Mouse (Mus musculus) midbrain, embryonic 15.5 days (tissue): ENCODE results near the gene Cacna1d. TPM values are rescaled to one million over a fixed set of nuclear protein-coding genes. Genes with fewer than 3 reads are reported as not detected.

Experiments used
- ATAC-seq: fragments of 200-750 bp; cut with Nextera tagmentation; replicated peaks from 2 replicates; pipeline ENCODE4 v1.8.0; 2017; ENCODE audit warnings: moderate TSS enrichment
- H3K27ac ChIP-seq: fragments of 300-500 bp; sonication (generic); 2 replicates; pipeline ENCODE4 v1.5.1; 2015; ENCODE audit warnings: mild to moderate bottlenecking, inconsistent platforms
- H3K27me3 ChIP-seq: fragments of 300-500 bp; sonication (generic); replicated peaks from 2 replicates; pipeline ENCODE4 v1.6.1; 2015; ENCODE audit warnings: inconsistent platforms
- H3K36me3 ChIP-seq: fragments of 300-500 bp; sonication (generic); replicated peaks from 2 replicates; pipeline ENCODE4 v1.6.1; 2015; ENCODE audit warnings: inconsistent platforms
- H3K4me1 ChIP-seq: fragments of 300-500 bp; sonication (generic); 2 replicates; pipeline ENCODE4 v1.6.1; 2015; ENCODE audit warnings: inconsistent platforms
- H3K4me2 ChIP-seq: fragments of 300-500 bp; sonication (generic); 2 replicates; pipeline ENCODE4 v1.6.1; 2015; ENCODE audit warnings: inconsistent platforms, mild to moderate bottlenecking, moderate library complexity
- H3K4me3 ChIP-seq: fragments of 300-500 bp; sonication (generic); 2 replicates; pipeline ENCODE4 v1.5.1; 2015; ENCODE audit warnings: mild to moderate bottlenecking, inconsistent platforms
- H3K9ac ChIP-seq: fragments of 300-500 bp; sonication (generic); 2 replicates; pipeline ENCODE4 v1.6.1; 2015; ENCODE audit warnings: mild to moderate bottlenecking, inconsistent platforms
- H3K9me3 ChIP-seq: fragments of 300-500 bp; sonication (generic); 2 replicates; pipeline ENCODE4 v1.6.1; 2016; ENCODE audit warnings: inconsistent platforms
- WGBS: fragments of 180-500 bp; shearing (Covaris S2); methylation state at CpG from one replicate; pipeline ENCODE4 v1.1.7; 2015; ENCODE audit warnings: mixed read lengths; 5-methylcytosine and 5-hydroxymethylcytosine counted together
- polyA plus RNA-seq: library from polyadenylated mRNA; unstranded; fragments of >200 nt; fragmentation: Nextera tagmentation; extraction: Ambion mirVana; gene quantifications from 2 replicates; pipeline ENCODE4 v1.2.1, GENCODE M21; 2015

Cacna1d gene
- polyA plus RNA-seq, 1 experiment from 2014 or later: 12.1 TPM

GRCm38 (mm10) chr14:30200310-30200709, 290.9 kb downstream of the Cacna1d start:
- Histone ChIP-seq H3K27me3 (no peaks in the 10 kb centered on the region), H3K4me3 (no peak overlapping the region), H3K9me3 (no peaks in the 10 kb centered on the region), H3K4me1 (peaks cover 6% of the 10 kb centered on the region; the same call in 1 of the 2 replicates), H3K4me2 (no peak overlapping the region), H3K9ac (no peak overlapping the region), H3K36me3 (no peaks in the 10 kb centered on the region), H3K27ac (no peak overlapping the region)
- 79% methylated on average over 1 of the region's 1 CpGs for WGBS
- ATAC-seq: no peak

DNA sequence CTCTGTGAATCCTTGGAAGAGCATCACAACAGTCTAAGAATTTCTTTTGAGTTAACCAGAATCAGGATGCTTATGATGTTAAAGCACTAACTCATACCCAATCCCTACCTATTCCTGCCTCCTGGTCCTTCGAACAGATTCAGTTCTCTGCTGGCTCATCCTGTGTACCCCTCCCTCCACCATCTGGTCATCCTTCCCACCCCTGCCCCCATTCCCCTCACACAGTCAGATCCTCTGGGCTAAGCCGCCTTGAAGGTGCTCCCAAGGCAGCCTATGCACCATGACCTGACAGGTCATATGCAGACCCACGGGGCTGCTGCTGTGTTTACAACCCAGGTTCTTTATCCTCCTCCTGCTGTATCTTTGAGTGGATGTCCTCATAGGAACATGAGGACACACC, 292.4 kb downstream of the Cacna1d start:
- no peaks in the 10 kb centered on the region for H3K36me3 ChIP-seq
- no peak overlapping the region for H3K27ac ChIP-seq
- H3K9me3 ChIP-seq: no peaks in the 10 kb centered on the region
- H3K4me3 ChIP-seq: no peak overlapping the region
- H3K27me3 ChIP-seq: no peaks in the 10 kb centered on the region
- H3K4me1 ChIP-seq: peaks cover 6% of the 10 kb centered on the region; the same call in 1 of the 2 replicates
- H3K4me2 ChIP-seq: no peak overlapping the region
- WGBS: 83% methylated on average over 3 of the region's 3 CpGs
- no peak overlapping the region for H3K9ac ChIP-seq
- no peak for ATAC-seq

- H3K27me3 ChIP-seq: no peaks in the 10 kb centered on the region
- H3K9ac ChIP-seq: no peak overlapping the region
- no peak overlapping the region for H3K27ac ChIP-seq
- H3K4me3 ChIP-seq: no peak overlapping the region
- H3K36me3 ChIP-seq: no peaks in the 10 kb centered on the region
- 88% methylated on average over 4 of the region's 4 CpGs for WGBS
- no peak overlapping the region for H3K4me2 ChIP-seq
- peaks cover 6% of the 10 kb centered on the region; the same call in 1 of the 2 replicates for H3K4me1 ChIP-seq
- H3K9me3 ChIP-seq: no peaks in the 10 kb centered on the region
- no peak for ATAC-seq
Observed at GRCm38 (mm10) chr14:30198116-30198515, 293.1 kb downstream of the Cacna1d start.

DNA sequence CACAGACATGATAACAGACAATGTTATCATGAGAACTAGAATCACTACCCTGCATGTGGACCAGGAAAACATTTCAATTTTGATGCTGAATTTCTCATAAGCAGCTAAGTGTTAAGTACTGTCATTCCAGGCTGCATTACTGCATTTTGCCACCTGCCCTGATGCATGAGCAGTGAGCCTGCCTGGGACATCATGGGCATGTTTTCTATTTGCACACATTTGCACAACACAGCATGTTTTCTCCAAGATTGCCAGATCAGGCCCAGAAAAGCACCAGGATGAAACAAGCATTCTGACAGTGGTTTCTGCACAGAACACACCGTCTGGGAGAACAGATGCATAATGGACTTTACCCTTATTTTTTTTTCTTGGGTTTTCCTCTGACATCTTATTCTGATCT, 294.3 kb downstream of the Cacna1d start:
- Histone ChIP-seq H3K27me3 (no peaks in the 10 kb centered on the region), H3K4me2 (no peak overlapping the region), H3K9ac (no peak overlapping the region), H3K27ac (peak overlapping the region; percentile 55), H3K4me1 (peaks cover 6% of the 10 kb centered on the region; the same call in 1 of the 2 replicates), H3K4me3 (no peak overlapping the region), H3K36me3 (no peaks in the 10 kb centered on the region), H3K9me3 (no peaks in the 10 kb centered on the region)
- ATAC-seq: no peak
- 66% methylated on average over 1 of the region's 1 CpGs for WGBS

DNA sequence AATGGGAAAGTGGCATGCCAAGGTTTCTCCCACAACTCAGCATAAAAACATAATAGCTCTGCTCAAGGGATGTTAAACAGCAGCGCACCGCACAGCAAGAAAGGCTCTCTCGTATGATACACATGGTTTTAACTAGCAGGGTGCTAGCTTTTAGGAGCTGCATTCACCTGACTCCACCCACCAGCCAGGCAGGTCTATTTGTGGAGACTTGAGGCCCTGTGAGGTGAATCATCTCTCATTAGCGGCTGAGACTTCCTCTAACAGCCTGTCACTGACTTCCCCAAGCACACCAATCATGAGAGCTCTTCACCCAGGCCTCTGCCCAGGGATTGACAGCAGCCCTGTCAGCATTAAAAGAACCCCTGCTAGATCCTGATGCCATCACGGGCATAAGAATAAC, 295.0 kb downstream of the Cacna1d start:
- peak; percentile 52; the same call in 1 of the 2 replicates for ATAC-seq
- 44% methylated on average over 5 of the region's 5 CpGs for WGBS
- H3K9ac ChIP-seq: no peak overlapping the region
- no peaks in the 10 kb centered on the region for H3K9me3 ChIP-seq
- H3K4me1 ChIP-seq: peaks cover 6% of the 10 kb centered on the region; the same call in 1 of the 2 replicates
- H3K27me3 ChIP-seq: no peaks in the 10 kb centered on the region
- no peak overlapping the region for H3K4me2 ChIP-seq
- H3K4me3 ChIP-seq: no peak overlapping the region
- H3K36me3 ChIP-seq: no peaks in the 10 kb centered on the region
- peak overlapping the region; percentile 55 for H3K27ac ChIP-seq

- Histone ChIP-seq H3K4me1 (no peaks in the 10 kb centered on the region), H3K36me3 (no peaks in the 10 kb centered on the region), H3K27ac (no peak overlapping the region), H3K9ac (no peak overlapping the region), H3K27me3 (no peaks in the 10 kb centered on the region), H3K9me3 (no peaks in the 10 kb centered on the region), H3K4me3 (no peak overlapping the region), H3K4me2 (no peak overlapping the region)
- WGBS: 95% methylated on average over 5 of the region's 5 CpGs
- ATAC-seq: no peak
Observed at GRCm38 (mm10) chr14:30190308-30190971, 300.8 kb downstream of the Cacna1d start.

- Histone ChIP-seq H3K4me3 (no peak overlapping the region), H3K36me3 (no peaks in the 10 kb centered on the region), H3K4me1 (no peaks in the 10 kb centered on the region), H3K9me3 (no peaks in the 10 kb centered on the region), H3K4me2 (no peak overlapping the region), H3K27me3 (no peaks in the 10 kb centered on the region), H3K27ac (no peak overlapping the region), H3K9ac (no peak overlapping the region)
- no peak for ATAC-seq
- 92% methylated on average over 6 of the region's 6 CpGs for WGBS
Observed at GRCm38 (mm10) chr14:30185616-30186274, 305.5 kb downstream of the Cacna1d start.

DNA sequence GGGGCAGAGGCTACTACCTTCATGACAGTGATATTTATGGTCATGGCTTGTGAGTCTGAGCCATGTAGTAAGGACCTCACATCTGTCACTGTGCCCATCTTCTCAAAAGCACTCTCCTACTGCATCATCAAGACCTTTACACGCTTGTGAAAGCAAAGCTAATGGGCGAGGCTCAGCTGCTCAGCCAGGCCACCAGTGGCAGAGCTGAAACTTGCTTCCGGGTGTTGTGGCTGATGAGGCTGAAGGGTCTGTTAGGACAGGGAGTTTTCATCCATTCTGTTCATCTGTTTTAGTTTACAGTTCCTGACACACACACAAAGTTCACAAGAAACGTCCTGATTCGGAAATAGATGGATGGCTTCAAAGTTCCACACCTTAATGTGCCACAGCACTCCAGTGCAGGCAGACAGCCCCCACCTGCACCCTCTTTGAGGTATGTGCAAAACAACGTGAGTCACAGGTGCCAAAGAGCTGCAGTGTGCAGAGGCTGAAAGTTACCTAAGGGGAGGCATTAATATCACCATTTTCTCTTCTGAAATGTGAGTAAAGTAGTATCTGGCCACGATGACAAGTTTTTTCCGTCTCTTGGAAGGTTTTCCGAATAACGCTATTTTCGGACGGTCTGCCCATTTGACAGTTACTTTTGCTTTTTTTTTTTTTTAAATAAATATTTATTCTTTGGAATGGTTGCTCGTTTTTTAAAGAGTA, 306.7 kb downstream of the Cacna1d start:
- Histone ChIP-seq H3K27ac (no peak overlapping the region), H3K4me2 (no peak overlapping the region), H3K9ac (no peak overlapping the region), H3K27me3 (no peaks in the 10 kb centered on the region), H3K4me3 (no peak overlapping the region), H3K36me3 (no peaks in the 10 kb centered on the region), H3K4me1 (no peaks in the 10 kb centered on the region), H3K9me3 (no peaks in the 10 kb centered on the region)
- 91% methylated on average over 13 of the region's 13 CpGs for WGBS
- no peak for ATAC-seq

- 77% methylated on average over 5 of the region's 5 CpGs for WGBS
- Histone ChIP-seq H3K27me3 (no peaks in the 10 kb centered on the region), H3K4me3 (no peak overlapping the region), H3K4me2 (no peak overlapping the region), H3K36me3 (no peaks in the 10 kb centered on the region), H3K27ac (no peak overlapping the region), H3K4me1 (no peaks in the 10 kb centered on the region), H3K9me3 (no peaks in the 10 kb centered on the region), H3K9ac (no peak overlapping the region)
- no peak for ATAC-seq
Observed at GRCm38 (mm10) chr14:30184013-30184412, 307.2 kb downstream of the Cacna1d start.

DNA sequence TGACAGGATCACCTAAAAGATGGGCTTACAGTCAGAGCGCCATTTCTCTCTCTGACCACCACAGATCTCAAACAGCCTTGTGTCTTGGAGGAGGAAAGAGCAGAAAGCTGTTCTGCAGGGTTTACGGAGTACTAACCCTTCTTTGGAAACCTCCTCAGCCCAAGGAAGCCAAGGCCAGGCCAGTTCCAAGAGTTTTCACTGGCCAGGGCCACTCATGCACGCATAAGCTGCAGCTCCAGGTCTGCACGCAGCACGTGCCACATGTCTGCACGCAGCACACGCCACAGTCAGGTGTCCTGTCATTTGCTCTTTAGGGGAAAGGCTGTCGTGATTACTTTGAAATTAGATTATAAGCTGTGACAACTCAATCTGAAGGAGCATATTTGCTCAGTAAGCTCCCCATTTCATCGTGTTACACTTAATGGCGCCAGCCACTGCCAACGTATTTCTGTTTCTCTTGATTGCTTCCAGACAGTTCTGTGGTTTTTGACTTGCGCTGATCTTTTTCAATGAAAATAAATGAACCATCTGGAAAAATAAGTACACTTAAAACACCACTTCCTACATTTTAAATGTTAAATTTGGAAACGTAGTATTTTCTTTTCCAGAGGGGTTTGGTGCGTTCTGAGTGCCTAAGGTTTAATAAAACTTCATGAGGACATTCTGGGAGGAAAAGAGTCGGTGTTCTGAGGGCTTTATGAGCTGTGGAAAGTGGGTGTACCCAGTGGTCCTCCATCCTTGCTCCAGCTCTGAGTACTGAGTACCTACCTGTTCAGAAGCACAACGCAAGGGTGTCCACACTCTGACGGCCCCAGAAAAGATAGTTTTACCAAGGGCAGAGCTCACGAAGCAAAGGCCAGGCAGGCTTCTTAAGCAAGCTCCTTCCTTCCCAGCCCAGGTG, 308.4 kb downstream of the Cacna1d start:
- 76% methylated on average over 18 of the region's 18 CpGs for WGBS
- no peak overlapping the region for H3K9ac ChIP-seq
- H3K4me2 ChIP-seq: no peak overlapping the region
- no peak for ATAC-seq
- no peaks in the 10 kb centered on the region for H3K9me3 ChIP-seq
- no peaks in the 10 kb centered on the region for H3K36me3 ChIP-seq
- H3K27me3 ChIP-seq: no peaks in the 10 kb centered on the region
- no peaks in the 10 kb centered on the region for H3K4me1 ChIP-seq
- no peak overlapping the region for H3K4me3 ChIP-seq
- no peak overlapping the region for H3K27ac ChIP-seq

DNA sequence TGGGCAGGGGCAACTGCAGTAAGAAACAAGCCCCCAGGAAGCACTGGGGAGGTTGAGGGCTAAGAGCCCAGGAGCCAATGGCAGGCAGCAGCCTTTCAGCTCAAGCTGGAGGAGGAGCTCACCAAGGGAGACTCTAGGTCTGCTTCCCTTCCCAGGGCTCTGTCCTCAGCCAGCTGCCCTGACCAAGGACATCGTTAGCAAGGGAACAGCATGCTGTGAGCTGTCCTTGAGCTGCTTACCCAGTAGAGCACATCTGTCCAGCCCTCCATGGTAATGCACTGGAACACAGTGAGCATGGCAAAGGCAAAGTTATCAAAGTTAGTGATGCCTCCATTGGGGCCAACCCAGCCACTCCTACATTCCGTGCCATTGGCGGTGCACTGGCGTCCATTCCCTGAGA, 312.9 kb downstream of the Cacna1d start:
- no peaks in the 10 kb centered on the region for H3K36me3 ChIP-seq
- no peak overlapping the region for H3K9ac ChIP-seq
- H3K9me3 ChIP-seq: no peaks in the 10 kb centered on the region
- ATAC-seq: no peak
- H3K4me1 ChIP-seq: 0 out of 2 replicates have a peak, but pooled peaks cover under 1% of the 10 kb centered on the region
- no peak overlapping the region for H3K27ac ChIP-seq
- H3K27me3 ChIP-seq: no peaks in the 10 kb centered on the region
- no peak overlapping the region for H3K4me3 ChIP-seq
- WGBS: 78% methylated on average over 4 of the region's 4 CpGs
- no peak overlapping the region for H3K4me2 ChIP-seq

DNA sequence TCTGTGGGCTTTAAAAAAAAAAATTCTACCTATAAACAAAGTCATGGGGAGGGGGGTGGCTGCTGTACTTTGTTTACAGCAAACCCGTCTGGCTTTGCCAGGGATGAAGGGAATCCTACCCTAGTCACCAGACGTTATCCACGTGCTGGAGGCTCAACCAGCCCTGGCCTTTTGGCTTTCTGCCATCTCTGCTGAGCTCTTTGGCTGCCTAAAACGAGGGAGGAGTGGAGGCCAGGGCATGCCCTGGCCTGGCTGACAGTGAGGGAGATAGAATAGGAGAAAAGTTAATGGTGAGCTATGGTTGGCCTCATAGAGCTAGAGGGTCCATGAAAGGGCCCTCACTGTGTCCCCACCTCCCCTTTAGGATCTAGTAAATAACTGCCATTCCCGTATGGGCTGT, 313.4 kb downstream of the Cacna1d start:
- Histone ChIP-seq H3K36me3 (no peaks in the 10 kb centered on the region), H3K27ac (no peak overlapping the region), H3K4me1 (0 out of 2 replicates have a peak, but pooled peaks cover 3% of the 10 kb centered on the region), H3K9me3 (no peaks in the 10 kb centered on the region), H3K27me3 (no peaks in the 10 kb centered on the region), H3K4me2 (no peak overlapping the region), H3K4me3 (no peak overlapping the region), H3K9ac (no peak overlapping the region)
- WGBS: 45% methylated on average over 5 of the region's 5 CpGs
- ATAC-seq: no peak
